Mouse (Mus musculus) right cerebral cortex, postnatal 4 days (tissue): ENCODE results near the gene Irf2.

ENCODE experiments used
- DNase-seq: peaks from one replicate; pipeline ENCODE4 v3.0.0-alpha.2; 2022

Gene Irf2

GRCm38 (mm10) chr8:46811021-46811622 lies 71.6 kb downstream of the Irf2 start:
- no peak for DNase-seq

GRCm38 (mm10) chr8:46811944-46812343 lies 72.4 kb downstream of the Irf2 start:
- DNase-seq: no peak

GRCm38 (mm10) chr8:46812966-46813365 lies 73.4 kb downstream of the Irf2 start:
- DNase-seq: no peak

GRCm38 (mm10) chr8:46818106-46818989 lies 78.8 kb downstream of the Irf2 start:
- no peak for DNase-seq

- DNase-seq: no peak
Observed at GRCm38 (mm10) chr8:46818990-46819288, 79.4 kb downstream of the Irf2 start.

GRCm38 (mm10) chr8:46828734-46829413 lies 89.3 kb downstream of the Irf2 start:
- no peak for DNase-seq

GRCm38 (mm10) chr8:46829414-46830111 lies 90.0 kb downstream of the Irf2 start:
- no peak for DNase-seq

GRCm38 (mm10) chr8:46830112-46830855 lies 90.8 kb downstream of the Irf2 start:
- DNase-seq: no peak

- no peak for DNase-seq
Observed at GRCm38 (mm10) chr8:46831916-46832315, 92.4 kb downstream of the Irf2 start.

GRCm38 (mm10) chr8:46832399-46832798 lies 92.9 kb downstream of the Irf2 start:
- no peak for DNase-seq

GRCm38 (mm10) chr8:46833763-46834162 lies 94.2 kb downstream of the Irf2 start:
- no peak for DNase-seq

GRCm38 (mm10) chr8:46834440-46834839 lies 94.9 kb downstream of the Irf2 start:
- no peak for DNase-seq

GRCm38 (mm10) chr8:46836011-46836652 lies 96.6 kb downstream of the Irf2 start:
- no peak for DNase-seq

- no peak for DNase-seq
Observed at GRCm38 (mm10) chr8:46836949-46837348, 97.4 kb downstream of the Irf2 start.

GRCm38 (mm10) chr8:46838052-46838451 lies 98.5 kb downstream of the Irf2 start:
- no peak for DNase-seq

- no peak for DNase-seq
Observed at GRCm38 (mm10) chr8:46840390-46840789, 100.9 kb downstream of the Irf2 start.

- DNase-seq: no peak
Observed at GRCm38 (mm10) chr8:46840791-46841190, 101.3 kb downstream of the Irf2 start.

GRCm38 (mm10) chr8:46842676-46843181 lies 103.2 kb downstream of the Irf2 start:
- no peak for DNase-seq

- no peak for DNase-seq
Observed at GRCm38 (mm10) chr8:46843855-46844254, 104.3 kb downstream of the Irf2 start.

- DNase-seq: no peak
Observed at GRCm38 (mm10) chr8:46844371-46844973, 104.9 kb downstream of the Irf2 start.
